Mouse (Mus musculus) MEL (cell line): ENCODE data around the gene Creg2. TPM values are rescaled to one million over a fixed set of nuclear protein-coding genes. Genes with fewer than 3 reads are reported as not detected.
"Not testable (repeated sequence)": the region's sequence is repeated elsewhere in the genome, so short reads cannot be mapped to it uniquely, and the experiment has no call there.

Experiments used
- DNase-seq: peaks from one replicate; pipeline ENCODE4 v3.0.0; 2011; ENCODE audit warnings: low read depth, low spot score
- H3K27ac ChIP-seq: 2 replicates; pipeline ENCODE4 v1.5.1; 2012; ENCODE audit warnings: low read depth, mild to moderate bottlenecking, control low read depth, low read length, moderate library complexity; ENCODE audit not compliant: control insufficient read depth
- H3K27me3 ChIP-seq, 2 experiments: fragments of 150-350 bp in 1 of 2; sonication (generic) in 1 of 2; 2 replicates each; pipeline ENCODE4 v1.6.1; 2012; ENCODE audit warnings: low read length in 2 of 2, mild to moderate bottlenecking in 2 of 2, improper control_type of control experiment in 1 of 2, moderate library complexity in 1 of 2; ENCODE audit not compliant: insufficient read depth in 2 of 2, control insufficient read depth in 1 of 2
- H3K36me3 ChIP-seq, 2 experiments: 2 replicates each; pipeline ENCODE4 v1.6.1; 2012 to 2014; ENCODE audit warnings: low read length in 2 of 2, improper control_type of control experiment in 1 of 2, inconsistent platforms in 1 of 2, mild to moderate bottlenecking in 1 of 2; ENCODE audit not compliant: insufficient read depth in 2 of 2, control insufficient read depth in 1 of 2
- H3K4me1 ChIP-seq, 2 experiments: fragments of 150-350 bp in 1 of 2; sonication (generic) in 1 of 2; 2 replicates each; pipeline ENCODE4 v1.6.1; 2012; ENCODE audit warnings: low read length in 2 of 2, improper control_type of control experiment in 1 of 2, mild to moderate bottlenecking in 1 of 2; ENCODE audit not compliant: insufficient read depth in 2 of 2, control insufficient read depth in 1 of 2
- H3K4me3 ChIP-seq, 2 experiments: fragments of 150-350 bp in 1 of 2; sonication (generic) in 1 of 2; 2 replicates each; pipeline ENCODE4 v1.5.1; 2012; ENCODE audit warnings: low read depth in 2 of 2, low read length in 2 of 2, mild to moderate bottlenecking in 2 of 2, moderate library complexity in 2 of 2, control low read depth in 1 of 2, improper control_type of control experiment in 1 of 2; ENCODE audit not compliant: control insufficient read depth in 1 of 2, insufficient read depth in 1 of 2
- H3K79me2 ChIP-seq: 2 replicates; pipeline ENCODE4 v1.6.1; 2012; ENCODE audit warnings: mild to moderate bottlenecking, low read length, moderate library complexity; ENCODE audit not compliant: control insufficient read depth, poor library complexity, insufficient read depth
- H3K9ac ChIP-seq: 2 replicates; pipeline ENCODE4 v1.6.1; 2012; ENCODE audit warnings: low read depth, mild to moderate bottlenecking, control low read depth, low read length, moderate library complexity; ENCODE audit not compliant: control insufficient read depth, poor library complexity, severe bottlenecking
- H3K9me3 ChIP-seq: fragments of 150-350 bp; sonication (generic); replicated peaks from 2 replicates; pipeline ENCODE4 v1.6.1; 2012; ENCODE audit warnings: mild to moderate bottlenecking, low read length, improper control_type of control experiment, moderate library complexity; ENCODE audit not compliant: insufficient read depth
- CHD1 ChIP-seq: IDR thresholded peaks from 2 replicates; pipeline ENCODE4 v1.6.1; 2012; ENCODE audit warnings: low read depth, mild to moderate bottlenecking, inconsistent platforms, low read length, improper control_type of control experiment
- CHD2 ChIP-seq: IDR thresholded peaks from 2 replicates; pipeline ENCODE4 v1.6.1; 2011; ENCODE audit warnings: low read length, improper control_type of control experiment
- CTCF ChIP-seq, 3 experiments: IDR thresholded peaks in 2 of 3; conservative IDR thresholded peaks in 1 of 3; 2 replicates each; pipeline ENCODE4 v1.5.1; 2011 to 2012; ENCODE audit warnings: low read length in 3 of 3, low read depth in 2 of 3, mild to moderate bottlenecking in 2 of 3, improper control_type of control experiment in 1 of 3, inconsistent platforms in 1 of 3, mixed read lengths in 1 of 3, moderate library complexity in 1 of 3; ENCODE audit not compliant: control insufficient read depth in 1 of 3, insufficient read depth in 1 of 3, poor library complexity in 1 of 3, severe bottlenecking in 1 of 3
- EP300 ChIP-seq, 2 experiments: IDR thresholded peaks; 2 replicates each; pipeline ENCODE4 v1.6.1; 2011; ENCODE audit warnings: improper control_type of control experiment in 2 of 2, low read length in 2 of 2, low read depth in 1 of 2, mild to moderate bottlenecking in 1 of 2
- ETS1 ChIP-seq: IDR thresholded peaks from 2 replicates; pipeline ENCODE4 v1.6.1; 2012; ENCODE audit warnings: low read depth, mild to moderate bottlenecking, inconsistent platforms, low read length, improper control_type of control experiment, moderate library complexity
- GABPA ChIP-seq: IDR thresholded peaks from 2 replicates; pipeline ENCODE4 v1.6.1; 2012; ENCODE audit warnings: low read depth, mild to moderate bottlenecking, inconsistent platforms, low read length, improper control_type of control experiment, moderate library complexity
- MAZ ChIP-seq: IDR thresholded peaks from 2 replicates; pipeline ENCODE4 v1.6.1; 2012; ENCODE audit warnings: low read depth, mild to moderate bottlenecking, inconsistent platforms, low read length, improper control_type of control experiment
- MEF2A ChIP-seq: IDR thresholded peaks from 2 replicates; pipeline ENCODE4 v1.6.1; 2014; ENCODE audit warnings: low read depth, mild to moderate bottlenecking, inconsistent platforms, low read length, improper control_type of control experiment; ENCODE audit not compliant: poor library complexity, insufficient replicate concordance, severe bottlenecking; ENCODE audit errors: extremely low read depth
- MXI1 ChIP-seq: IDR thresholded peaks from 2 replicates; pipeline ENCODE4 v1.6.1; 2011; ENCODE audit warnings: mild to moderate bottlenecking, low read depth, low read length, improper control_type of control experiment
- MYB ChIP-seq: IDR thresholded peaks from 2 replicates; pipeline ENCODE4 v1.6.1; 2011; ENCODE audit warnings: mild to moderate bottlenecking, low read depth, low read length, improper control_type of control experiment
- MYC ChIP-seq: IDR thresholded peaks from 2 replicates; pipeline ENCODE4 v1.6.1; 2011; ENCODE audit warnings: low read depth, mild to moderate bottlenecking, low read length, improper control_type of control experiment, moderate library complexity
- NRF1 ChIP-seq: IDR thresholded peaks from 2 replicates; pipeline ENCODE4 v1.6.1; 2014; ENCODE audit warnings: low read depth, mild to moderate bottlenecking, inconsistent platforms, low read length, improper control_type of control experiment, moderate library complexity; ENCODE audit not compliant: poor library complexity, insufficient read depth, severe bottlenecking
- POLR2A ChIP-seq, 2 experiments: IDR thresholded peaks; 2 replicates each; pipeline ENCODE4 v1.6.1; 2011 to 2012; ENCODE audit warnings: low read length in 2 of 2, mild to moderate bottlenecking in 2 of 2, control low read depth in 1 of 2, improper control_type of control experiment in 1 of 2, low read depth in 1 of 2, moderate library complexity in 1 of 2; ENCODE audit not compliant: control insufficient read depth in 1 of 2, insufficient read depth in 1 of 2, poor library complexity in 1 of 2
- POLR2AphosphoS2 ChIP-seq: IDR thresholded peaks from 2 replicates; pipeline ENCODE4 v1.6.1; 2011; ENCODE audit warnings: low read length, improper control_type of control experiment
- POLR2AphosphoS5 ChIP-seq: IDR thresholded peaks from 2 replicates; pipeline ENCODE4 v1.6.1; 2012; ENCODE audit warnings: low read depth, borderline replicate concordance, mild to moderate bottlenecking, inconsistent platforms, low read length, moderate library complexity, mixed read lengths
- RAD21 ChIP-seq: IDR thresholded peaks from 2 replicates; pipeline ENCODE4 v1.6.1; 2011; ENCODE audit warnings: mild to moderate bottlenecking, low read depth, low read length, improper control_type of control experiment
- RCOR1 ChIP-seq: IDR thresholded peaks from 2 replicates; pipeline ENCODE4 v1.6.1; 2012; ENCODE audit warnings: low read depth, mild to moderate bottlenecking, inconsistent platforms, low read length, improper control_type of control experiment
- SMC3 ChIP-seq: IDR thresholded peaks from 2 replicates; pipeline ENCODE4 v1.6.1; 2011; ENCODE audit warnings: low read depth, low read length, improper control_type of control experiment
- TAL1 ChIP-seq: IDR thresholded peaks from 2 replicates; pipeline ENCODE4 v1.6.1; 2012; ENCODE audit warnings: mild to moderate bottlenecking, inconsistent platforms, low read length, moderate library complexity, mixed read lengths
- TCF12 ChIP-seq: IDR thresholded peaks from 2 replicates; pipeline ENCODE4 v1.6.1; 2014; ENCODE audit warnings: low read depth, mild to moderate bottlenecking, inconsistent platforms, low read length, improper control_type of control experiment, moderate library complexity
- UBTF ChIP-seq: IDR thresholded peaks from 2 replicates; pipeline ENCODE4 v1.6.1; 2012; ENCODE audit warnings: low read depth, mild to moderate bottlenecking, inconsistent platforms, low read length, improper control_type of control experiment, moderate library complexity, borderline replicate concordance; ENCODE audit not compliant: insufficient read depth
- USF2 ChIP-seq, 2 experiments: IDR thresholded peaks; 2 replicates each; pipeline ENCODE4 v1.6.1; 2011 to 2012; ENCODE audit warnings: improper control_type of control experiment in 2 of 2, low read length in 2 of 2, borderline replicate concordance in 1 of 2, inconsistent platforms in 1 of 2, low read depth in 1 of 2, mild to moderate bottlenecking in 1 of 2; ENCODE audit not compliant: insufficient read depth in 1 of 2
- ZKSCAN1 ChIP-seq: IDR thresholded peaks from 2 replicates; pipeline ENCODE4 v1.6.1; 2012; ENCODE audit warnings: low read depth, mild to moderate bottlenecking, inconsistent platforms, low read length, improper control_type of control experiment, moderate library complexity
- ZNF384 ChIP-seq: IDR thresholded peaks from 2 replicates; pipeline ENCODE4 v1.6.1; 2012; ENCODE audit warnings: low read depth, mild to moderate bottlenecking, inconsistent platforms, low read length, improper control_type of control experiment
- polyA plus RNA-seq, 2 experiments: library from polyadenylated mRNA; stranded (reverse) in 1 of 2; unstranded in 1 of 2; fragments of >175 nt in 1 of 2; fragments of >200 nt in 1 of 2; gene quantifications; 2 replicates each; pipeline versions ENCODE4 v1.2.1 to v1.2.4; 2012; ENCODE audit warnings: low replicate concordance in 2 of 2, low read depth in 1 of 2; ENCODE audit not compliant: insufficient read length in 2 of 2, insufficient read depth in 1 of 2, missing spikeins in 1 of 2
- total RNA-seq: library from RNA; depleted of rRNA; stranded (reverse); fragments of 300-350 nt; gene quantifications from 2 replicates; pipeline ENCODE4 v1.2.3, GENCODE M21; 2012

Creg2 gene
- total and polyA plus RNA-seq, 3 experiments, result not detected

DNA sequence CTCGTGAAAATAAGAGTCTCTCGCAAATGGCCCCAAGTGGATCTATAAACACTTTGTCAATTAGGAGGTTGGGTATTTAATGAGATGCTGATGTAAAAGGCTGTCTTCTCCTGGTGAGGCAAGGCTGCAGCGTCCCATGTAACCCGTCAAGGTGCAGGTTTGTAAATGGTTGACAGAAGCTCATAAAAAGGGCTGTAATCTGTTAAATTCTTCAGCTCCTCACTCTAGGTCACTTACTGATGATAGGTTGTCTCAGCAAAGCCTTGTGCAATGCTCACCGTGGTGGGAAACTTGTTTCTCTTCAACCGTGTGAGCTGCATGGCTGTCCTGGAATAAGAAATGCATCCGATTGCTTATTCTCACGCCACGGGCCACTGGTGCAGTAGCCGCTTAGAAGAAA lies 57.4 kb downstream of the Creg2 start:
- no peaks in the 10 kb centered on the region for H3K9me3 ChIP-seq
- no peak for TF ChIP-seq MEF2A
- TF ChIP-seq MAZ, result no peak
- no peak for TF ChIP-seq NRF1
- no peak for TF ChIP-seq UBTF
- no peak for TF ChIP-seq GABPA
- no peak for TF ChIP-seq MXI1
- TF ChIP-seq POLR2AphosphoS5, result no peak
- TF ChIP-seq TAL1, result no peak
- no peak for TF ChIP-seq ETS1
- no peak overlapping the region for H3K9ac ChIP-seq
- H3K79me2 ChIP-seq, result no peaks in the 10 kb centered on the region
- H3K4me1 ChIP-seq, result no peaks in the 10 kb centered on the region; a peak in 1 of 4 replicates
- no peak overlapping the region for H3K27ac ChIP-seq
- H3K27me3 ChIP-seq, result no peaks in the 10 kb centered on the region
- H3K36me3 ChIP-seq, result no peaks in the 10 kb centered on the region
- H3K4me3 ChIP-seq, result no peak overlapping the region
- DNase-seq, result no peak

GRCm38 (mm10) chr1:39592090-39592489 lies 59.2 kb downstream of the Creg2 start:
- DNase-seq, result no peak
- Histone ChIP-seq H3K9me3 (no peaks in the 10 kb centered on the region), H3K9ac (no peak overlapping the region), H3K27me3 (no peaks in the 10 kb centered on the region), H3K4me1 (no peaks in the 10 kb centered on the region; a peak in 1 of 4 replicates), H3K27ac (no peak overlapping the region), H3K79me2 (no peaks in the 10 kb centered on the region), H3K36me3 (no peaks in the 10 kb centered on the region), H3K4me3 (no peak overlapping the region)
- TF ChIP-seq GABPA, result no peak
- no peak for TF ChIP-seq CHD2
- TF ChIP-seq SMC3, result no peak
- no peak for TF ChIP-seq ZKSCAN1
- TF ChIP-seq POLR2AphosphoS2, result no peak
- TF ChIP-seq USF2 (IDR thresholded peaks at IDR 0.05; ENCODE audit: borderline replicate concordance in 1 of 2, insufficient read depth in 1 of 2, low read depth in 1 of 2, low read length in 2 of 2), result no peak
- no peak for TF ChIP-seq MYB
- no peak for TF ChIP-seq NRF1
- TF ChIP-seq MXI1, result no peak
- TF ChIP-seq ZNF384, result no peak
- TF ChIP-seq TAL1, result no peak
- no peak for TF ChIP-seq CTCF (IDR thresholded peaks at IDR 0.05 in 2 of 3, conservative IDR thresholded peaks at IDR 0.05 in 1 of 3; ENCODE audit: control insufficient read depth in 1 of 3, insufficient read depth in 1 of 3, low read depth in 2 of 3, low read length in 3 of 3, poor library complexity in 1 of 3, severe bottlenecking in 1 of 3)
- TF ChIP-seq MYC, result no peak
- no peak for TF ChIP-seq TCF12
- no peak for TF ChIP-seq RAD21
- no peak for TF ChIP-seq EP300 (IDR thresholded peaks at IDR 0.05; ENCODE audit: low read depth in 1 of 2, low read length in 2 of 2)
- no peak for TF ChIP-seq POLR2A (IDR thresholded peaks at IDR 0.05; ENCODE audit: control insufficient read depth in 1 of 2, insufficient read depth in 1 of 2, low read depth in 1 of 2, low read length in 2 of 2, poor library complexity in 1 of 2)
- TF ChIP-seq RCOR1, result no peak
- no peak for TF ChIP-seq CHD1

DNA sequence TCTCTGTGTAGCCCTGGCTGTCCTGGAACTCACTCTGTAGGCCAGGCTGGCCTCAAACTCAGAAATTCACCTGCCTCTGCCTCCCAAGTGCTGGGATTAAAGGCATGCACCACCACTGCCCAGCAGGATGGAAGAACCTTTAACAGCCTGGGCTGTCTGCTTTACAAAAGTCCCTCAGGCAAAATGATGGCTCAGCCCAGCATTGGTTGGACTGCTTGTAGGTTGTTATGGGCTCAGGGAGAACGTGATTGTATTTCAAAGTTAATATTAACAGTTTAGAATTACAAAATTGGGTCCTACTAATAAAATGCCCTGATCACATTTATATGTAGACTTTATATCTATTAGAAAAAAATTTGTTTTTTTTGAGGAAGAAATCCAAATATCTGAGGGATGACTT lies 59.7 kb downstream of the Creg2 start:
- H3K79me2 ChIP-seq, H3K9me3 ChIP-seq, H3K4me3 ChIP-seq, H3K4me1 ChIP-seq, H3K27me3 ChIP-seq, H3K27ac ChIP-seq, H3K9ac ChIP-seq, H3K36me3 ChIP-seq, DNase-seq: not testable (repeated sequence)
